Mouse (Mus musculus): ENCODE results near the gene Dnmt3c.
"Not testable (repeated sequence)": the region's sequence is repeated elsewhere in the genome, so short reads cannot be mapped to it uniquely, and the experiment has no call there.

DNA sequence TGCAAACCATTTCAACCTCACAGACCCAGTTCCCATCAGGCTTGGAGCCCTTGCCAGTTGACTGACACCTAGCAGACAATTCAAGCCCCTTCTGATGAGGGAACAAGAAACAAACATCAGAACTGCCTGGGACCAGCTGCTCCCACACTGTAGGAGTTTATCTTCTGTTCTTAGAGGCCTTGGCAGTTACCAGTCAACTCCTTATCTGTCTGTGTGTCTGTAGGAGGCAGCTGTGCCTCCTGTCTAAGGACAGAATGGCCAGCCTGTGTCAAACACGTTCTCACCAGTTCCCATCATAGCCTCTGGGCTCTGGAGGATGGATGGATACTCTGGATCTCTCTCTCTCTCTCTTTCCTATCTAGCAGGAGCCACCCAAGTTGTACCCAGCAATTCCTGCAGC, 21.1 kb upstream of the Dnmt3c start:
- TF ChIP-seq CTCF (conservative IDR thresholded peaks at IDR 0.05 in 1 of 2, IDR thresholded peaks at IDR 0.05 in 1 of 2; ENCODE audit: low read depth in 2 of 2, low read length in 2 of 2); PAX5 (IDR thresholded peaks at IDR 0.05; ENCODE audit: low read length); RCOR1 (conservative IDR thresholded peaks at IDR 0.05; ENCODE audit: low read depth, low read length); ELF1 (IDR thresholded peaks at IDR 0.05; ENCODE audit: low read depth, low read length); POLR2AphosphoS2 (IDR thresholded peaks at IDR 0.05; ENCODE audit: low read depth, low read length); POLR2A (IDR thresholded peaks at IDR 0.05; ENCODE audit: low read depth, low read length); ZC3H11A (IDR thresholded peaks at IDR 0.05; ENCODE audit: low read depth, low read length); TCF12 (IDR thresholded peaks at IDR 0.05; ENCODE audit: low read depth, low read length); JUND (conservative IDR thresholded peaks at IDR 0.05; ENCODE audit: low read depth, low read length); USF2 (conservative IDR thresholded peaks at IDR 0.05; ENCODE audit: low read depth, low read length); E2F4 (IDR thresholded peaks at IDR 0.05; ENCODE audit: insufficient replicate concordance, low read depth, low read length); CHD1 (IDR thresholded peaks at IDR 0.05; ENCODE audit: low read depth, low read length); IRF4 (IDR thresholded peaks at IDR 0.05; ENCODE audit: low read depth, low read length): not testable (repeated sequence)

Measured in CH12.LX (cell line).